Mouse (Mus musculus): ENCODE results near the gene Srrm2.

The Srrm2 gene

DNA sequence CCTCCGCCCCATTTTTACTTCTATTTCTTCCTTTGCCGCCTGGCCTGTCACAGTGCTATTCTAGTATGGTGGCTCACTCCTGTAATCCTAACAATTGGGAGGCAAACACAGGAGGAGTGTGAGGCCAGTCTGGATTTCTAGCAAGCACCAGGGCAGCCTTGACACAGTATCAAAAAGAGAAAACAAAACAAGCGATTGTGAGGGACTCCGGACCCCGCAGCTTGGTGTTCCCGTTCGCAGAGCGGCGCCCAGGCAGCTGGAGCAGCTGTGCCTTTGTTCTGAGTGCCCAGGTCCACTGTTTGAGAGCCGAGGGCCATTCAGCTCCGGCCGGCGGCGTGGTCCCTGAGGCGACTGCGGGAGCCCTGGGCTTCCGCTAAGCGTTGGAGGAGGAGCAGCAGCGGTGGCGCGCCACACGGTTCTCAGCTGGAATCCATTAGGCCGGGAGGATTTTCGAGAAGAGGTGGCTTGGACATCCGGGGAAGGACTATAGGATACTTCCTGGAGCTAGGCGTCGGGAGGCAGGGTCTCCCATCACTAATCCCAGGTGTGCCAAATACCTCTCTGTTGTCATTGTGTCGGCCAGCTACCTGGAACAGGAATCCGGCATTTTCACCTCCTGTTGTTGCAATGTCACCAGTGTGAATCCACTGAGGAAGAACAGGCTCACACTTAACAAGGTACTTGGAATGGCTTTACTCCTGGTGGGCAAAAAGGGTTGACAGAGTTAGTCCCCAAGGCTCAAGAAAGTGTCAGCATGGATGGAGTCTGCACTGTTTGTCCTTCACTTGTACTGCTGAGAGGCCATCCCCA, at the start of gene Srrm2:
Srrm2 (plus strand) TSS at position 264 of the 810 bp plus-strand sequence.
- peak; percentile 48 to 82 for DNase-seq (ENCODE audit: low spot score in 2 of 2)

DNA sequence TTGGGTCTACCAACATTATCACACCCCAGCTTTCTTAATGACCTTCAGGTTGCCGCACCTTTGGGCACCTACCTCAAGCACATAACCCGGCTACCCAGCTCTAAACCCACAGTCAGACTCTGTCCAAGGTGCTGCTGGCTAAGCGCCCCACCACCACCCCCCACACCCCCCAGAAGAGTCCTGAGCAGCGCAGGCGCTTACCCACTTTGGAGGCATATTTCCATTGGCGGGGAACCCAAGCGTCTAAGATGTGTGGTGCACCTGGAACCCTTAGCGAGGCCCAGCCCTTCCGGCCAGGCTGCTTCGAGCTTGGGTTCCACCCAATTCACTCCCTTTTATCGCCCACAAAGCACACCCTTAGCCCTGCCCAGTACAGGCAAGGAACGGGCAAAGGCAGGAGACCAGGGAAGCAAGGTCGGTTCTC, 49.7 kb upstream of the Srrm2 start, which contains the start of gene Paqr4:
Paqr4 (minus strand) TSS at position 270 of the 424 bp plus-strand sequence.
- DNase-seq (ENCODE audit: low spot score in 2 of 2), result peak; percentile 66 to 78

DNA sequence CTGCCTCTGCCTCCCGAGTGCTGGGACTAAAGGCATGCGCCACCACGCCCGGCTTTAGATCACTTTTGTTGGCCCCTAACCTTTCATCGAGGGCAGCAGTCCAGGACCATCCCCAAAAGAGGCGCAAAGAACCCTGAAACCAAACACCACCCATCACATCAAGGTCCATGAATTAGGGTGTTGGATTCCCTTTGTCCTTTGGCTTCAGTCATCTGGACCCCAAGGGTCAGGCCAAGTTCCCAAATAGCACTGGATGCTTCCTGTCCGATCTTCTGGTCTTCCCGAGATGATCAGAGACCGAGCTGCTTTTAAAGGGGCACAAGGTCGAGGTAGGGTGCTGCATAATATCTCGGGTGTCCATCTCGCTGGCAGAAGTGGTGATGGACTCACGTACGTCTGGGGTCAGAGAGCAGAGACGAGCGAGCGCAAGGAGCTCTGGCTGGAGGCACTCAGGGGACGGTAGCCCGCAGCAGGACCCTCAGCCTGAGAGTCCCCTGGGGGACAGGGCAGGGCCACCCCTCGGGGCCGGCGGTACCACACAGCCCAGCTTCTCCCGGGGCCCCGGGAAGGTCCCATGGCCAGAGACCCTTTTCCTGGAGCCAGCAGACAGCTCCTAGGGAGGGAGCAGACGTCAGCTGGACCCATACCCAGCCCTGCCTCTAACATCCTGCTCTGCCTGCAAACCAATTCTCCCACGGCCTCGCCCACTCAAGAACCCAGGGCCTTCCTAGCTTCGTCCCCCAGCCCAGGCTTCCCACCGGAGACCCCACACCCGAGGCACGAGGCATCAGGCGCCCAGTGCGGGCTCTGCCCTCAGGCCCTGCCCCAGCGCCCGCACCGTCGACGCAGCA, 48.7 kb upstream of the Srrm2 start:
- peak in 1 of 2 experiments; percentile 66 for DNase-seq (ENCODE audit: low spot score in 2 of 2)

DNA sequence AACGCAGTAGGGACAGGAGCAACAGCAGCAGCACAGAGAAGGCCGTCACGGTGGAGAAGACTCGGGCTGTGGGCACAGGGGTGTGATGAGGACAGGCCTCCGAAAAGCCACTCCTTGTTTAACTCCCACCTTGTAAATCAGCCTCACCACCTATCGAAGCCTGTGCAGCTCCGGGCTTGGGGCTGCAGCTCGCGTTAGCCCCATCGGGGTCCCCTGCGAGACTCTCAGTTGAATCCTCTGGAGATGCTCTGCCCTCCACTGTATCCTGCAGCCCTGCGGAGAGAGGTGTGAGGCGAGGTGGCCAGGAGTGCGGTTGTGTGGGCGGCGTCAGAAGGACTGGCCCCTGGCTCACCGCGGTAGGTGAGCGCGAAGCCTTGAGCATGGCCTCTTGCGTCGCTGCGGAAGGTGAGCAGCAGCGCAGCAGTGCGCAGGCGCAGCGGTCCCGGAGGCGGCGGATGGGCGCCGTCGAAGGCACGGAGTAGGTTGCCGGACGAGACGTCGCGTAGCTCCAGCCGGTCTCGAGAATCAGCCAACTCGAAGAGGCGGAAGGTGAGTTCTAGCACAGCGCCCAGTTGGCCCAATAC, 48.0 kb upstream of the Srrm2 start:
- peak in 1 of 2 experiments; percentile 78 for DNase-seq (ENCODE audit: low spot score in 2 of 2)

DNA sequence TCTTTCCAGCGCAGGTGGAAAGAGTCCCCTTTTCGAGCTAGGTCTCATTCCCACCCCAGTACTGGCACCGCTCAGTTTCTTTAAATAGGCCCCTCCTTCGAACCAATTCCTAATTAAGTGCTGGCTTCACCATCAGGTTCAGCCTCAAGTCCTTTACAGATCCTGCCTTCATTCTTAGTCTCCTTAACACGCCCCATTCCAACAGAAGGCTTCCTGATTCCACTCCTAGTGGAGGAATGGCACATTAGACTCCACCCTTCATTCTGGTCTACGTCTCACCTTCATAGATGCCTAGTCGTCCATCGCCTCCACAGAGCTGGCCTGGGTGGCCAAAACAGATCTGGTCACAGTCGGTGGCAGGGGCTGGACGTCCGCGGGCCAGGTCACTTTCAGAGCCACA, 47.4 kb upstream of the Srrm2 start:
- no peak for DNase-seq (ENCODE audit: low spot score in 2 of 2)

DNA sequence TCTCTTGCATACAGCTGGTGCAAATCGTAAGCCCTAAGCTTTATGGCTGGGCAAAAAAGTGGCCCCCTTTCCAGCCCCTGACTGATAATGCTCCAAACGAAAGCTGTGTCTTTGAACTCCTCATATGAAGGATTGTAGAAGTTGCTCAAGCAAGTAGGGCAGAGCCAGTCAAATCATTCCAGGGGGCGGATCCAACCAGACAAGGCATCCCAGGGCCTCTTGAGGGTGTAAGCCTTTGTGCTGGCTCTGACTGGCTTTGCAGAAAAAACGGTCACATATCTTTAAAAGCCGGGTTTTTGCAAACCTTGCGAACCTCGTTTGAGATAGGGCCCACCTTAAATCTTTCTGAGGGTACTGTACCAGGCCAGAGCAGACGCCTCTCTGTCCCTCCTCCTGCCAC, 46.3 kb upstream of the Srrm2 start:
- no peak for DNase-seq (ENCODE audit: low spot score in 2 of 2)

DNA sequence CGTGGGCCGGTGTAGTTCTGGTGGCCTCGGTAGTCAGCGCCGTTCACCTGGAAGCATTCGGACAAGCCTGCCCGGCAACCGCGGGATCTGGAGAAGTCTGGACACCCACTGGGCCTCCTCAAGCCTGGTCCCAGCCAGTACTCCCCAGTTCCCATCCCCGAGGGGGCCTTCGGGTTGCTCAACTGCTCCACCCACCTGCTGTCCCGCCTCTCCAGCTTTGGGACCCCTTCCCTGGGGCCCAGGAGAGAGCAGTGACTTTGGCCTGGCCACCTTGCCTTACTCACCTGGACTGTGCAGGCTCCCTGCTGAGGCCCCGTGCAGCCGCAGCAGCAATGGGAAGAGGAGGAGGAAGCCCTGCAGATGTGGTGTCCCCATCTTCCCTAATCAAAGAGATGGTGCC, 45.7 kb upstream of the Srrm2 start:
- DNase-seq (ENCODE audit: low spot score in 2 of 2), result peak in 1 of 2 experiments; percentile 69

DNA sequence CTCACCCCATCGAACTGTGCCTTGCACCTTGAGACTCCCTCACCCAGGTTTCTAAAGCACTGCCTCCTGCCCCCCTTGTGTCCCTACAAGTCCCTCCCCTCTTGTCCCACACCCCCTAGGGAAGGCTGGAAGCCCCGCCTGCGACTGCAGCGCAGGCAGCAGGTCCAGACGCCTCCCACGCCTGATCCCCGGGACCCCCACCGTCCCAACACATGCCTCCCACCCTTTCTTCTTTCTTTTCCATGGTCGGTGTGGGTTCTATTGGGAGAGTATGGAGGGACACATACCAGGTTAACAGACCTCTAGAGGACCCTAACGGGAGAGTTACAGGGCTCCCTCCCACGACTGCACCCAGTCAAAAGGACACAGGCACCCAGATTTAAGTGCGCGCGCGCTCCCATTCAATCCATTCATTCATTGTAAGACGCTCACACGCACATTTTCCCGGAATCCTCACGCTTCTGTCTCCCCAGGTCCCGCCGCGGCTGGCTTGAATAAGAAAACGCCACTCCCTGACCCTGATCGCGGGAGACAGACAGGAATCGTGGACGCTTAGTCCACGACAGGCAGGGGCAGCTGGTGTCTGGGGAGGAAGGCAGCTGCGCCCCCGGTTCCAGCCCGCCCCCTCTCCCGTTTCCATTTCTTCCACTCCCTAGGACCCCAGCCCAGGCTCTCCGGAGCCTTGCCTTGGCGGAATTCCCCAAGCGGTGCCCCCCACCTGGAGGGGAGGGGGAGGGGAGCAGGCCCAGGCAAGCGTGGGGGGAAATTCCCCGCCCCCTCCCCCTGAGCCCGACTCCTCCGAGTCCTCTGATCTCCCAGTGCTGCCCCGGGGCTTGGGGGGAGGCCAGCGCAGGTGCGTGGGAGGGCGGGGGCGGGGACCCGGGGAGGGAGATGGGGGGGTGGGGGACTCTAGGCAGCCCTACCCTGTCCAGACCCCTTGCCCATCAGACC, 44.8 kb upstream of the Srrm2 start, which contains the start of gene Kremen2:
Kremen2 (minus strand) TSS at position 533 of the 951 bp plus-strand sequence.
- DNase-seq (ENCODE audit: low spot score in 2 of 2), result peak in 1 of 2 experiments; percentile 64

DNA sequence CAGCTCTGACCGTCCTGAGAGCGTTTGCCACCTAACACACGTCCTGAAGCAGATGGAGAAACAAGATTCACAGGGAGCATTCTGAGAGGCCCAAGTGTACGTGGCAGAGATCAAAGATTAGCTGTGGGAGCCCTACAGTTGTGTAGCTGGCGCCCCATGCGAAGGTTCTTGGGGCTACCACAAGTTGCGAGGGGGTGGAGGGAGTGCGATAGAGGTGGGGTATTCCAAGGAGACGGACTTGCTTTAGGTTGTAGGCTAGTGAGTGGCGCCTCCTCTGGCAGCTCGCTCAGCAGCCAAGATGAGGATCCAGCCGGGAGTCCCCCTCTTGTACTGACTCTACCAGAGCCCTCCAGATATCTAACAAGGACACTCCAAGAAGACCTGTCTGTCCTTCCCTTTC, 44.0 kb upstream of the Srrm2 start:
- peak in 1 of 2 experiments; percentile 65 for DNase-seq (ENCODE audit: low spot score in 2 of 2)

DNA sequence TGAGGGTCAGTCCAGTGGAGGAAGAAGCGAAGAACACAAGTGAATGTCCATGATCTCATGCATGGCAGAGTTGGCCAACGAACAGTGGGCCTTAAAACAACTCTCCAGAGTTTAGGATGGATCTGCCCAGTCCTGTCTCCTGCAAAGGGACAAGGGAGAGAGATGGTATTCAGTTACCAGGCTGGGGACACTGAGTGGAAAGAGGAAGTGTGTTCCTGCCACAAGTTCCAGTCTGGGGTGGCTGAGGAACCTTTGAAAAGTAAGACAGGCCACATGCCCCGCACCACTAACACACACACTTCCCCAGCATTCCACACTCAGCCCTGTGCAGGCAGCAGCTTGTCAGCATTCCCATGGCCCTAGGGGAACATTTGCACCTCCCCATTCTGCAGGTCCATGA, 43.6 kb upstream of the Srrm2 start:
- DNase-seq (ENCODE audit: low spot score in 2 of 2), result peak in 1 of 2 experiments; percentile 61

DNA sequence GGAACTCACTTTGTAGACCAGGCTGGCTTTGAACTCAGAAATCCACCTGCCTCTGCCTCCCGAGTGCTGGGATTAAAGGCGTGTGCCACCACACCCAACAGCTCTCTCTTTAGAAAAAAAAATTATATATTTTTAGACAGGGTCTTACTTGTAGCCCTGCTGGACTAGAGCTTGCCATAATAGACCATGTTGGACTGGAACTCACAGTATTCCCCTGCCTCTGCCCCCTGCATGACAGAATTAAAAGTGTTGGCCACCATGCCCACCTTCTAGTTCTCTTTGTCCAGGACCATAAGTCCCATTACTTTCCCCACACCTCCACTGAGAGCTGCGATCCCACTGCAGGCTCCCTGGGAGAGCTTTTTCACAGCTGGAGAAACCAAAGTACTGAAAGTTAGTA, 42.9 kb upstream of the Srrm2 start:
- no peak for DNase-seq (ENCODE audit: low spot score in 2 of 2)

DNA sequence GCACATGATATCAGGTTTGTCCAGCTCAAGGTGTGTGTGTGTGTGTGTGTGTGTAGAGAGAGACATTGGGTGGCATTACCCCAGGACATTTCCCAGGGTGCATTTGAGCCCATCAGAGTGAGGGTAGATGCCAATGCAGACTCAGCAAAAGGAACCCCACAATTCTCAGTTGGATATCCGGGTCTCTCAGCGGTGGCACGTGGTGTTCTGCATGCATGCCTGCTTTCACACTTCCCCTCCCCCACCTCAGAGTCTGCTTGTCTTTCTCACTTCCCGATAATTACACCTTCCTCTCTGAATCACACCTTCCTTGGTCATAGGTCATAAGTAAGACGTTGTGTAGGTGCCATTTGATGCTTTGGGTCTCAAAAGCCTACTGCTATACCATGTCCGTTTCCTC, 42.3 kb upstream of the Srrm2 start:
- no peak for DNase-seq (ENCODE audit: low spot score in 2 of 2)

DNA sequence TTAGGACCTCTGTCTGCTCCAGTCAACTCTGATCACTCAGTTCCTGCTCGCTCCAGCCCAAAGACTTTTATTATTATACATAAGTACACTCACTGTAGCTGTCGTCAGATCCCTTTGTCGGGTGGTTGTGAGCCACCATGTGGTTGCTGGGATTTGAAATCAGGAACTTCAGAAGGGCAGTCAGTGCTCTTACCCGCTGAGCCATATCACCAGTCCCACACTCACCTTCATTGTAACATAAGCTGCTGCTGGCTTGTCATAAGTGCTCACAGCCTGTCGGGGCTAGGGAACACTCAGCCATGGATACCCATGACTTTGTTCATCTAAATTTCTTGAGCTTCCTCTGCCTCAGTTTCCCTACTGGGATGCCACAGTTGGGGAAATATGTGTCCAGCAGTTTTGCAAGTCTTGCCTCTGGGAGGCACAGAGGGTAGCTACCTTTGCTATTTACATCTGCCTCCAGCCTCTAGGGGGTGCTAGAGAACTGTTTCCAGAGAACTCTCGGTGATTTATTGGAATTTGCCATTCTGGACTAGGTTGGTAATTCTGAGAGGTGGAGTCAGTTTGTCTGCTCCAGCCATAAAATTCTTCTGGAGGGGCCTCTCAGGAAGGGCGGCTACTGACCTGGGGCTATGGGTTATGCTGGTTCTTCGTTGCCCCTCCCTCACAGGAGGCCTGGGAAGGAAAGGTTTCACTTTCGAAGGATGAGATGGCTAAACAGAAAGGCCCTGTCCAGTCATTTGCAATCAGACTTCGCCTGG, 41.5 kb upstream of the Srrm2 start:
- peak; percentile 70 to 82 for DNase-seq (ENCODE audit: low spot score in 2 of 2)

DNA sequence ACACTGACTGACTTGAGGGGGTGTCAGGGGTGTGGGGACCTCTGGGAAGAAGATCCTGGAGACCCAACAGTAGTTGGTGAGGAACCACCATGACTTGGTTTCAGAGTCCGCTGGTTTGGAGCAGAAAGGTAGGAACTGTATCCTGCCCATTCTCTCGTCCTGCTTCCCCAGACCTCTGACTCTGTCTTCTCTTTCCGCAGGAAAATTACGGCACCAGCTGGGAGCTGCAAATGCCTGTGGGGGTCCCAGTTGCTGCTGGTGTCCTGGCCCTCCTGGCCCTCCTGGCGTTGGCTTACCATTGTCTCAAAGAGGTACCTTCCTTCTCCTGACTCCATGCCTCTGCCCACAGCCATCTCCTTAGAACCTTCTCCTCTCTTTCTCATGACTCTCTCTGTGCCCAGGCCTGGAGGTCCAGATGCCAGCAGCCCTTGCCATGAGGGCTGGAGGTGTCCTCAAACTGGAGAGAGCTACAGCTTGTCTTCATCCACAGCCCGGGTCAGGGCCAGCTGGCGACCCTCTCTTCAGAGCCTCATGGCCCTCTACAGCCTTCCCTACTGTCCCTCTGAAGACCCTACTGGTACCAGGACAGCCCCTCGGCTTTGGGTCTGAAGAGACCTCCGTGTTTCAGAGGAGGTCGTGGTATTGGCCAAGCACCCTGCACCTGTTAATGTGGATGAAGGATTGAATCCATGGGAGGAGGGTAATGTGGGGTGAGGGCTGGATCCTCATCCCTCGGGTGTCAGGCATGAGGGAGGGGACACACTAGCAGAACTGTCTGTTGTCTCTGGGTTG, 40.7 kb upstream of the Srrm2 start:
- no peak for DNase-seq (ENCODE audit: low spot score in 2 of 2)

DNA sequence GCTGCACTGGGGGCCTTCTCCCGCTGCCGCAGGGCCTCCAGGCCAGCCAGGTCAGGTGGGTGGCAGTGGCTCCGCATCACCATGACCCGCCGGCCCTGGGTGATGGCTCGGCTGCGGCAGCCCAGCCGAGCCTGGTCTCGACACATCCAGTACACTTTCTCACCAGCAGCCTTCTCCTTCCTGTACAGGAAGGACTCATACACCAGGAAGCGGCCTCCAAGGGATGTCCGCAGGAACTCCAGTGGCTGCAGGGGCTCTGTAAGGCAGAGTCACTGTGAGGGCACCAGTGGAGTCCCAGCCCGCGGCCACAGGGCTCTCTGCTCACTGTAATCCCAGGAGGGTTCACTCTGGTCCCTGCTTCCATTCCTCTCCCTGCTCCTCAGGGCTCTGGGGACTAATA, 34.6 kb upstream of the Srrm2 start:
- no peak for DNase-seq (ENCODE audit: low spot score in 2 of 2)

DNA sequence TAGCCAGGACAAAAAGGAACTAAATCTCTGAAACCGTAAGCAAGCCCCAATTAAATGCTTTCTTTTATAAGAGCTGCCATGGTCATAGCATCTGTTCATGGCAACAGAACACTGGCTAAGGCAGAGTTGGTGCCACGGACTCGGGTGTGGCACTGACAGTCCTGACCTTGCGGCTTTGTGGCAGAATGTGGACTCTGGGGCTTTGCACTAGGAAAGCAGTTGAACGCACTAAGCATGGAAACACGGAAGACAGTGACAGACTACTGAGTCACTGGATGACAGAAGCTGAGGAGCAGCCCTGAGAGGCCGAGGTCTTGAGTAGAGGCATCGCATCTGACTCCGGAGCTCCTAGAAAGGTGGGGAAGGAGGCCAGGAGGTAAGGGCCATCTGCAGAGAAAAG, 32.8 kb upstream of the Srrm2 start:
- no peak for DNase-seq (ENCODE audit: low spot score in 2 of 2)

DNA sequence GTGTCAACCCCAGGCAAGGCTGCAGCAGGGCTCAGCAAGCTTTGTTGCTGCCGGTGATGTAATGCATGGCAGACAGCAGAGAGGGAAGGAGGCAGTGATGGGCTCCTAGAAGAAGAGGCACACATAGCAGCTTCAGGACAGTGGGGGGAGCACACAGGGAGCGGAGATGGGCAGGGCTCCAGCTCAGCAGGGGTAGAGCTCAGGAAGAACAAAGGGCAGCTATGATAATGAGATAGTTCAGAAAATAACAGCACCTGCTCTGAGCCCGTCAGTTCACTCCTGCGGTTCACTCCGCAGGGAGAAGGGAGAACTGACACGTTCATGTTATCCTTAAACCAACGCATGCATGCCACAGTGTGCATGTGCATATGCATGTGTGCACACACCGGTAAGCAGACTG, 31.5 kb upstream of the Srrm2 start:
- no peak for DNase-seq (ENCODE audit: low spot score in 2 of 2)

DNA sequence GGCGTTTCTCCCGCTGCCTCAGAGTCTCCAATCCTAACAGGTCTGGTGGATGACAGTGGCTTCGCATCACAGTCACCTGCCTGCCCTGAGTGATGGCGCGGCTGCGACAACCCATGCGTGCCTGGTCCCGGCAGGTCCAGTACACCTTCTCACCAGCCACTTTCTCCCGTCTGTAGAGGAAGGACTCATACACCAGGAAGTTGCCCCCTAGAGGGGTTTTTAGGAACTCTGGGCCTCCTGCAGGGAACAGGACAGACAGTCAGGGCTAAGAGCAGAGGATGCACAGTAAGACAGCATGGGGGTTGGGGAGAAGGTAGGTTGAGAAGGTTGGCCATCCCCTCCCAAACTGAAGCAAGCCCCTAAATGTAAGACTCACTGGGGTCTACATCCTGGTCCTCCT, 30.1 kb upstream of the Srrm2 start:
- no peak for DNase-seq (ENCODE audit: low spot score in 2 of 2)

DNA sequence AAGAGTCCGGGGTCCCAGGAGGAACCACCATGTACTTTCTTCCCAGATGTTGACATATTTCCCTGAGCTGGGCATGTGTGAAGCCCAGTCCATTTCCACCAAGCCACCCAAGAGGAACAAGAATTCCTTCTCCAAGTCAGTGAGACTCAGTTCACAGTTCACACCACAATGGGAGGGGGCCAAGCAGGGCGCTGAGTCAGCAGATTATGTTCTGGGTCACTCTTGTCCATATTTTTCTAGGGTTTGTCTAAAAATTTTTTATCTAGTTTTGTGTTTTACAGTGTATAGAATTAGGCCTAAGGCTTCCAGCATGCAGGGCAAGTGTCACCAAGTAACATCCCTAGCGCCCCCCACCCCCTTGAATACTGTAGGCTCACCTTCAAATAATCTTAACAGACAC, 29.2 kb upstream of the Srrm2 start:
- no peak for DNase-seq (ENCODE audit: low spot score in 2 of 2)

DNA sequence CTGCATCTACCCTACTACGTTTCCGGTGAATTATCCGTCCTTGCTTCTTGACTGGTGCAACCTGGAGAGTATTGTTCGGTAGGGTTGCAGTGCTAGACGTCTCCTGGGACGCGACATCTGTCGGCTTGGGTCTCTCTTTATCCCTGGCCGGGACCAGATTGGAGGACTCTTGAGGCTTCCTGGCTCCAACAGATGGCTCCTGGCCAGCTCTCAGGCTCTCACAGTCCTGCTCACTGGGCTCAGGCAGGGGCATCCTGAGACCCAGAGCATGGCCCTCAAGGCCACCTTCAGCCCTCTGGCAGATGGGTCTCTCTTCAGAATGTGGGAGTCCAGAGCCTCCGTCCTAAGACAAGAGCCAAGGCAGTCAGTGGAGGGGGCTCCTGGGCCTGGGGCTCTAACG, 27.4 kb upstream of the Srrm2 start:
- DNase-seq (ENCODE audit: low spot score in 2 of 2), result no peak

Data from spleen, postnatal 4 days (tissue).